Mouse (Mus musculus) large intestine, adult 2 months (tissue): ENCODE measurements at regions not wholly inside any gene's neighbourhood (a gene's known extent, or its start where the extent isn't known, plus 50 kb on each side); places are given as distances from the start of the nearest gene placed in this dataset.

Experiments used
- DNase-seq: peaks from one replicate; pipeline ENCODE4 v3.0.0-alpha.2; 2012; ENCODE audit warnings: low read depth, low spot score
- WGBS: fragments of 180-500 bp; shearing (Covaris S2); methylation state at CpG from one replicate; pipeline ENCODE4 v1.1.7; 2018; 5-methylcytosine and 5-hydroxymethylcytosine counted together

- no peak for DNase-seq
- 73% methylated on average over 3 of the region's 3 CpGs for WGBS
Measured at GRCm38 (mm10) chr4:81996445-81996844, 553.8 kb upstream of the Mpdz start.

GRCm38 (mm10) chr4:81995243-81995642 is 552.6 kb upstream of the Mpdz start:
- no peak for DNase-seq
- WGBS: 45% methylated on average over 3 of the region's 3 CpGs

GRCm38 (mm10) chr4:81988796-81989195 is 546.2 kb upstream of the Mpdz start:
- WGBS: 93% methylated on average over 2 of the region's 2 CpGs
- no peak for DNase-seq

- DNase-seq: no peak
- WGBS: 59% methylated on average over 4 of the region's 4 CpGs
Measured at GRCm38 (mm10) chr4:81986616-81987015, 544.0 kb upstream of the Mpdz start.

GRCm38 (mm10) chr4:81981811-81982210 is 539.2 kb upstream of the Mpdz start:
- 69% methylated on average over 1 of the region's 1 CpGs for WGBS
- no peak for DNase-seq

GRCm38 (mm10) chr4:81970472-81970871 is 527.9 kb upstream of the Mpdz start:
- 82% methylated on average over 10 of the region's 10 CpGs for WGBS
- no peak for DNase-seq

- WGBS: 66% methylated on average over 3 of the region's 3 CpGs
- DNase-seq: no peak
Measured at GRCm38 (mm10) chr4:81969621-81970115, 527.1 kb upstream of the Mpdz start.

- DNase-seq: no peak
- 97% methylated on average over 1 of the region's 1 CpGs for WGBS
Measured at GRCm38 (mm10) chr4:81966054-81966623, 523.5 kb upstream of the Mpdz start.

- WGBS: 77% methylated on average over 10 of the region's 10 CpGs
- DNase-seq: no peak
Measured at GRCm38 (mm10) chr4:81963112-81963511, 520.5 kb upstream of the Mpdz start.

GRCm38 (mm10) chr4:81962586-81962985 is 520.0 kb upstream of the Mpdz start:
- 79% methylated on average over 5 of the region's 5 CpGs for WGBS

GRCm38 (mm10) chr4:81960552-81961534 is 518.2 kb upstream of the Mpdz start:
- no peak for DNase-seq
- WGBS: 84% methylated on average over 16 of the region's 16 CpGs

More at GRCm38 (mm10) chr4:81962586-81962985, 520.0 kb upstream of the Mpdz start:
- DNase-seq: no peak

GRCm38 (mm10) chr4:81956926-81957694 is 514.5 kb upstream of the Mpdz start:
- no peak for DNase-seq
- 56% methylated on average over 6 of the region's 6 CpGs for WGBS

GRCm38 (mm10) chr4:81953023-81953422 is 510.4 kb upstream of the Mpdz start:
- WGBS: 39% methylated on average over 4 of the region's 4 CpGs
- DNase-seq: no peak

GRCm38 (mm10) chr4:81937384-81937783 is 494.8 kb upstream of the Mpdz start:
- 47% methylated on average over 5 of the region's 5 CpGs for WGBS
- DNase-seq: no peak

- DNase-seq: no peak
- WGBS: 64% methylated on average over 1 of the region's 1 CpGs
Measured at GRCm38 (mm10) chr4:81930956-81931355, 488.3 kb upstream of the Mpdz start.

GRCm38 (mm10) chr4:81928581-81929244 is 486.1 kb upstream of the Mpdz start:
- WGBS: 43% methylated on average over 9 of the region's 9 CpGs
- DNase-seq: no peak

GRCm38 (mm10) chr4:81927176-81927714 is 484.6 kb upstream of the Mpdz start:
- DNase-seq: no peak
- WGBS: 70% methylated on average over 2 of the region's 2 CpGs

GRCm38 (mm10) chr4:81926662-81927141 is 484.1 kb upstream of the Mpdz start:
- DNase-seq: no peak
- WGBS: 53% methylated on average over 6 of the region's 6 CpGs

- DNase-seq: no peak
- WGBS: 62% methylated on average over 2 of the region's 2 CpGs
Measured at GRCm38 (mm10) chr4:81925611-81926010, 483.0 kb upstream of the Mpdz start.
